Mouse (Mus musculus) liver (tissue): ENCODE results near the gene Cds2.
"Not testable (repeated sequence)": the region's sequence is repeated elsewhere in the genome, so short reads cannot be mapped to it uniquely, and the experiment has no call there.

Experiments used
- DNase-seq: peaks from one replicate; pipeline ENCODE4 v3.0.0-alpha.2; 2020; ENCODE audit warnings: mixed read lengths

Cds2 gene

DNA sequence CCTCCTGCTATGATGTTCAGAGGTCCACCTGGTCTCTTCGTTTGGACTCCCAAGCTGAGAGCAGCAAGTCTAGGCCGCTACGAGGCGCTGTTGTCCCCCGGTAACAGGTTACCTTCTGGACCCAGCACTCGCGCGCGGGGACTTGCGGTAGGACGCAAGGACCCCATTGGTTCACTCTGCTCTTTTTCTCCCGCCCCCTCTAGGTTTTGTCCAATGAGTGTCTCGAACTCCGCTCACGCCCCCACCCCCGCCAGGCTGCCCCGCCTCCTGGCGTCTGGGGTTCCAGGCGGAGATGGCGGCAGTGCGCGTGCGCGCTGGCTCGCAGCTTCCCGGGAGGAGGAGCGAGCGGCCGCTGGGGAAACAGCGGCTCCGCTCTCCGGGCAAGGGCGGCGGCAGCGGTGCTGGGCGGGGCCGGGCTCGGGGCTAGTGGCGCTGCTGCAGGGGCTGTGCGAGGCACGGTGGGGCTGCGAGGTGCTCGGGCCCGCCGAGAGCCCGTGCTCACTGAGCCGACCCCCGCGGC is at the start of gene Cds2:
Gene Cds2, plus strand, starts transcription at position 270 of the 520 bp plus-strand sequence.
- peak; percentile 100 for DNase-seq

DNA sequence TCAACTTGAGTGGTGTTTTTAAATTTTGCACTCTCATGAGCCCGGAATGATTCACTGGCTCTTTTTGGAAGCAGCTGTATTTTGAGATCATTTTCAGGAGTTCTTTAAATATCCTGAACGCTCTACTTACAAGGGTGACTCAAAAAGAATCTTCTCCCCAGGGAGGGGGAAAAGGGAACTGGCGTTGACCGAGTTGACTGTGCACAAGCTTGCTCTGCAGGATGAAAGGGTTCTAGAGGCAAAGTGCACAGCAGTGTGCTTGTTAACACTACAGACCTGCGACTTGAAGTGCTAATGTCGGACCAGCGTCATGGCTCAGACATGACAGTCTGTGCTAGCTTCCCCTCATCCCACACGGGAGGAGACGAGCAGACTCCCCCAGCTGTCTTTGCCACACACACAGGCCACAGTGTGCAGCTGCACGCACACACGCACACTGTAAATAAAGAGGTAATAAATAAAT is 41.3 kb upstream of the Cds2 start:
- DNase-seq, result no peak

DNA sequence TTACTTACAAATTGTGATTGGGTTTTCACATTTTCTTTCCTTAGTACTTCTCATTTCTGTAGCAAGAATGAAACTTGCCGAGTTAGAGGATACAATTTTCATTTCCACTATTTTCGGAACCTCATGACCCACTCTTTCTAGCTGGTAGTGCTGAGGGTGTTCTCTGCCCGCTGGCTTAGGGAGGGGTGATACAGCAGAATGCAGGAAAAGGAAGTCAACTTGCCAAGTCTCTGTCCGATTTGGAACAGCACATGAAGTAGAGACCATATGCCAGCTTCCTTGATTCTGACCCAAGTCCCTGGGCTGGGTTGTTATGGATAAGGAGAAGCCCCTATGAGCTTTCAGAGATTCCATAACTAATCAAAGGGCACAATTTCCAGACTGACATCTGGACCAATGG is 38.6 kb upstream of the Cds2 start:
- no peak for DNase-seq

DNA sequence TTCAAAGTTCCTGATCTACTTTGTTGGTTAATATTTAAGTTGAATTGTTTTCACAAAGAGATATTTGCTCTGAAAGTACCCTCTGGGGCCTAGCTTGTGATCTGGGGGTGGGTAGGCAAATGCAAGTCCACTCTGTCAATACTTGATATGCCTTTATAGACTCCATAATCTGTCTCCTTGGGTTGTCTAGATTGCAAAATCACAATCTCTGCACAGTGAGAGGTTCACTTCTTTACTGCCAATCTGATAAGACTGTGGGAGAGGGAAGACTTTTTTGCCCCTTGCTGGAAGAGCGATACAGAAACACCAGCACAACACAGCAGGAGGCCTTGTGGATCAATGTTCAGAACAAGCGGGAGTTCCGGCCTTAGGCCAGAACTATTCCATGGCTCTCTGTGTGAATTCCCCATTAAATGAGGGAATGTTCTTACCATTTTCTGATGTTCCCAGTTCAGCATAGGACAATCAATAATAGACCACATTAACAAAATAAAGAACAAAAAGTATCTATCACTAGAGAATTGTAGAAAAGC is 30.5 kb upstream of the Cds2 start:
- DNase-seq, result no peak

DNA sequence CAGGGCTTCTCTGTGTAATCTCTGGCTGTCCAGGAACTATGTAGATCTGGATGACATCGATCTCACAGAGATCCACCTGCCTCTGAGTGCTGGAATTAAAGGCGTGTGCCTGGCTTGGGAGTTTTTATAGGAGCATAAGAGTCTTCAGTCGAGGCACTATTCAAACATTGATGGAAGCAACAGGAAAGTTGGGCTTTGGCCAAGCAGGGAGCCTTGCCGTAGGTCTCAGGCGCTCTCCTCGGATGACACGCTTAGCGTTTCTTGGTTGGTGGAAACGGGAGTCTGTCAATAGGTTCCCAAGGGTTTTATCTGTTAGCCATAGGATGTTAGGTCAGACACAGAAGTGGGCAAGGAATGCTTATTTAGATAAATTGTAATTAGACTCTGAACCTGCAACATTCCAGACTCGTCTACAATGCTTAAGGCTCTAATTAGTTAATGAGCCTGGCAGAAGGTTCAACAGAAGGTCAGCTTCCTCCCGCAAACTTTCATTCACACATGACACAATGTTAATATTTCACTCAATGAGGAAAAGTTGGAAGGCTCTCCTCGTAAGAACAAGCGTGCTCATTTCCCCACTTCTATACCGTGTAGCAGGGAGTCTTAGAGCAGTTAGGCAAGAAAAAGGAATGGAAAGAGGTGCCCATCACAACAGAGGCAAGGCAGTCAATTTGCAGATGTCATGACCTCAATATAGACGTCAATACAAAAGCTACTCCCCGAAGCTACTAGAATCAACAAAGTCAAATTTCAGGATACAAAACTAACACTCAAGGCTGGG is 28.8 kb upstream of the Cds2 start:
- DNase-seq, result no peak

DNA sequence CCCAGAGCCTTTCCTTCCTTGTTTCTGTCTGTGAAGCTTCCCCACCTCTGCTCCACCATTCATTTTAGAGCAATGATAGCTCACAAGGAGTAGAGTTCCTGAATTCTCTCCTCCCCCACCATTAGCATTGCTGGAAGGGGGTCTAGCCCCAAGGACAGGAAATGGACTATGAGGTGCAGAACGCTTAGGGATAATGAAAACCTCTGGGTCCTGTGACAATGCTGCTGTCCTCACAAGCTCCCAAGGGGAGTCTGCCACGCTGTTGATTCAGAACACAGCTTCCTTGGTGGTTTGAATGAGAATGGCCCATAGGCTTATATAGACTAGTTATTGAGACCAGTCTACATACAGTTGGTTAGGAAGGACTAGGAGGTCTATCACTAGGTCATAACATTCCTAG is 27.7 kb upstream of the Cds2 start:
- no peak for DNase-seq

DNA sequence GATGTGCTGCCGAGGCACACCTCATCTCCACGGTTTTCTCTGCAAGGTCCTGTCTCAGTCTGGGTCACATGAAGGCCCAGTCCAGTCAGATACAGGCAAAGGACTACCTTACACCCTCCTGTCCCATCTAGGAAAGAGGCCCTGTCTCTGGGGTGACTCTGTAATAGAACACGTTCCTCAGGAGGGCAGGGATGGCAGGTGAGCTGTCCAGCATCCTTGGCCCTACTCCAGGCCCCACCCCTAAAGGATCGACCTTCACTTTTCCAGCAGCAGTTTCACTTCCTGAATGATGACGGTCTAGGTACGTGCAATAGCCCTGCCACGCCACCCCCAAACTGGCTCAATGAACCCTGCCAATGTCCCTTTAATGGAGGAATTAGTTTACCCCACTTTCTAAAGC is 27.0 kb upstream of the Cds2 start:
- DNase-seq, result no peak

DNA sequence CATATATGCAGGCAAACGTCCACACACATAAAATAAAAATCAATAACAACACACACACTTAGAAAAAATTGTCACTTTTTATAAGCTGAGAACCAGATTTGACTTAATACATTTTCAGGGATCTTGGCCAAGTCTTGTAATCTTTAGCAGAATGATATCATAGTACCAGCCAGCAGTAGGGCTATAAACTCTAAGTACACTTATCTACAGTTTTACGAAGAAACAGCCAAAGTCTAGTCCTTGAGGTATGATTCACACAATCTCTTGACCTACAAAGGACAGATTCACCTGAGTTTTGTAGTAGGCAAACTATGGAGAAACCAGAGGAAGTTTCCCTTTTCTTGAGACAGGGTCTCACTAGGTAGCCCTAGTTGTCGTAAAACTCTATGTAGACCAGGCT is 23.5 kb upstream of the Cds2 start:
- not testable (repeated sequence) for DNase-seq

DNA sequence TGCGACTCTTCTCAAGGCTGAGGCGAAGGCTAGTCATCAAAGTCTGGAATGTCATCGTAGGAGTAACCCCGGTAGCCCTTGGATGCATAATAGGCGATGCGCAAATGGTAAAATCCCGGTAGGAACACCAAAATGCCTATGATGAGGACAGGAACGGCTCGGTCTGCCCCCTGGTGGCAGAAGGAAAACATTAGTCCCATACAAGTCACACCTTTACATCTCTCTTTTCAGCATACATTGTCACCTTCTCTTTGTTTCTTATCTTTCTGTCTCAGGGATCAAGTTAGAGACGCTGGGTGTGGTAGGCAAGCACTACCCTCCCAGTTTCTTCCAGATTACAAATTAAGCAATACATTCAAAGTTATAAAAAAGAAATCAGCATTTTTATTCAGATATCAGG is 22.5 kb upstream of the Cds2 start:
- DNase-seq, result peak; percentile 63

DNA sequence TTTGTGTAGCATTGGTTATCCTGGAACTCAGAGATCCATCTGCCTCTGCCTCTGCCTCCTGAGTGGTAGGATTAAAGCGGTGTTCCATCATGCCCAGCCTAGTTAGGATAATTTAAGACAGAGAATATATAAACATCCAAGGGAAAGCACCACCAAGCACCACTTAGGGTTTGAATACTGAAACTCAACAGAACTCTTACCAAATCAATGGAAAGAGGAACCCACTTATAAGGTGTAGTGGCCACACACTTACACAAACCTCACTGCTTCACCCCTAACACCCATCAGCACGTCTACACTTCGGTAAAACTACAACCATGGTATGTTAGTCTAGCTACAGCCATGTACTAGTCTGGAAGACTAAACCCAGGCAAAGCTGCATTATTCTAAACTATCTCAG is 19.6 kb upstream of the Cds2 start:
- no peak for DNase-seq

DNA sequence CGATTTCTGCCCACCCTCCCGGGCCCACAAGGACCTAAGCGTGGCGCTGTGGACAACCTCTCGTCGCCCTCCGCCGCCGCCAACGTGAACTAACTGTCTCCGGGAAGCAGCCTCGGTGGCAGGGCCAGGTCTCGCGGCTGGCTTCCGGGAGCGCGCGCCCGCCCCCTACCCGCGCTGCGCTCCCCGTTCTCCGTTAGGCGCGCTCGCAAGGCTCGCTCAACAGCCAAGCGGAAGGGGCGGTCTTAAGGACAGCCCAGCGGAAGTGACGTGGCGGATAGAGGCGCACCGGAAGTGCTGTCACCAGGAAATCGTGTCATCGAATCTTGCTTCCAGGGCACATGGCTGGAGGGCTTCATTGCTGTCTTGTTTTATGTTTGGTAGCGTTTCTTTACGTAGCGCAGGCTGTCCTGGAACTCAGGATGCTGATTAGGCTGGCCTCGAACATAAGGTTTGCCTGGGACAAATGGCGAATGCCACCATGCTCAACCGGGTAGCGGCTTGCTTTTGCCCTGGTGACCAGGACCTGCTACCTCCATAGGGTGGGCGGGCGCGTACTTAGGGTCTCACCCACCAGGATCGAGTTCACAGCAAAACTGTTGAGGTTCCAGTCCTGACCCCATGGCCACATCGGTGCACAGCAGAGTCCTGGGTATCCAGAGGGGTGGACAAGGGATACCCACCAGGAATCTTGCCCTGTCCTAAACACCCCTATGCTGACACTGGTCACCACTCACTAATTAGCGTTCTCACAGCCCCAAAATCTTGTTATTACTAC is 15.2 kb upstream of the Cds2 start, which contains the start of gene Tmem230:
Gene Tmem230, minus strand, starts transcription at position 269 of the 775 bp plus-strand sequence.
- peak; percentile 92 for DNase-seq

DNA sequence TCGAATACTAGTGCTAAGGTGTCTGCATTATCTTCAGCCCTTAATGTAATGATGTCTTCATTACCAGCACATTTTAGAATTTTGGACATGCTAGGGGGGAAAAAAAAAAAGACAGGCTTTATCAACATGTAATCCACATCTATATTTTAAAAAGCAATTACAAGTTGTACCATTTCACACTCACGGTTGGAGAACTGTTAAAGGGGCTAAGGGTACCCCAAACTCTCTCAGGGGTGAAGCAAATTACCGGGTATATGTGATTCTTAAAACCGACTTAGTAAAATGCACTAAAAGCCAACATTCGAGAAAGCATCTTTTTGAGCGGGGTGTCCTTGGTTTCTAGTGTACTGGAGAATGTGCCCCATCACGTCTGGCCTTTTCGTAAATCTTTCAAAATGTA is 11.0 kb upstream of the Cds2 start:
- no peak for DNase-seq

DNA sequence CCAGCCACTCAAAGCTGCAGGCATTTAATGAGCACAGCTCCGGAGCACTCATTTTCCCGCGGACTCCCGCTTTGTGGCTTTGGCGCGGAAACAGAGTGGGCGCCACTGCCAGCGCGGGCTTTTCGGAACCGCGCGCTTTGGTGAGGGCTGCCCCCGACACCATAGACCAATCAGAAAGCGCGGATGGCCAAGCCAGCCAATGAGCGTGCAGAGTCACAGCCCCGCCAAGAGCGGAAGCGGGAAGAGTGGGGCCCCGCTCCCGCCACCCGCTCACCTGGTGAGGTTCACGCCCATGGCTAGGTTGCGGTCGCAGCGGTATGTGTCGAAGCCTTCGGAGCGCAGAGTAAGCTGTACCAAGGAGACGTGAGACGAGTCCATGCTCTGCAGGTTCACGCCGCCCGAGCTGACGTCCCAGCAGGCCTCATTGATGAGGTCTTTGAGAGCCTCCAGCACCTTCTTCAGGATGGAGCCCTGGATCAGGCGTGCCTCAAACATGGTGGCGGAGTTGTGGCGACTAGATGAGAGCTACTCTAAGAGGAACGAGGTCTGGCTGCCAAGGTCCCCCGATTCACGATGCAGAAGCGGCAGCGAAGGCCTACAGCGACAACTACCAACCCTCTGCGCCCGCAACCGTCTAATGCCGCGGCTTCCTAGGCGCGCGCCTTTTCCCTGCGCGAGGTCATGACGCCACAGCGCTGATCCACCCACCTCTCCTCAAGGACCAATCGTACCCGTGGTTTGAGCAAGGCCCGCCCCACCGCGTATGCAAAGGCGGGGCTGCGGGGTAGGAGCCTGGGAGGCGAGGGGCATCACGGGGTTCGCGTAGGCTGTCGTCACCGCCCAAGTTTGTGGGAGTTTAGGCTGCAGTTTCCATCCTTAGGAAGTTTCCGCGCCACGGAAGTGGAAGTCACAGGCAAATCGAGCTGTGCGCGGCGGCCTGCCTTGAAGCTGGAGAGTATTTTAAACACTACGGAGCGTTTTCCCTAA is 10.1 kb upstream of the Cds2 start, which contains the start of gene Pcna:
Gene Pcna, minus strand, starts transcription at position 773 of the 987 bp plus-strand sequence.
- peak; percentile 98 for DNase-seq

DNA sequence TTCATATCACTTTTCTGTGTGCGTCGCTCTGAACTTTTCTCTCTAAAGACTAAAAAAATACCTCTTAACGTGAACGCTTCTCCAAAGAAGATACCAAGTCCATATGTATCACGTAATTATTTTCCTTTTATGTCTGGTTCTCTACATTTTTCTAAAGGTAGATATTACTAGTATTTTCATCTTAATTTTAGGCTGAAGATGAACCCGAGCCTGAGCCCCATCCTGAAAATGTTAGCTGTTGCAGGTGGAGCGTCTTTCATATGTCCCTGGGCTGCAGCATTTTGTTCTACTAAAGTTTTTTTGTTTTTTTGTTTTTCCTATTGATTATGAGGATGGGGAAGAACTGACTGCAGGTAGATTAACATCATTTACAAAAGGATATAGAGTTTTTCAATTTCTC is 9.3 kb upstream of the Cds2 start:
- no peak for DNase-seq

DNA sequence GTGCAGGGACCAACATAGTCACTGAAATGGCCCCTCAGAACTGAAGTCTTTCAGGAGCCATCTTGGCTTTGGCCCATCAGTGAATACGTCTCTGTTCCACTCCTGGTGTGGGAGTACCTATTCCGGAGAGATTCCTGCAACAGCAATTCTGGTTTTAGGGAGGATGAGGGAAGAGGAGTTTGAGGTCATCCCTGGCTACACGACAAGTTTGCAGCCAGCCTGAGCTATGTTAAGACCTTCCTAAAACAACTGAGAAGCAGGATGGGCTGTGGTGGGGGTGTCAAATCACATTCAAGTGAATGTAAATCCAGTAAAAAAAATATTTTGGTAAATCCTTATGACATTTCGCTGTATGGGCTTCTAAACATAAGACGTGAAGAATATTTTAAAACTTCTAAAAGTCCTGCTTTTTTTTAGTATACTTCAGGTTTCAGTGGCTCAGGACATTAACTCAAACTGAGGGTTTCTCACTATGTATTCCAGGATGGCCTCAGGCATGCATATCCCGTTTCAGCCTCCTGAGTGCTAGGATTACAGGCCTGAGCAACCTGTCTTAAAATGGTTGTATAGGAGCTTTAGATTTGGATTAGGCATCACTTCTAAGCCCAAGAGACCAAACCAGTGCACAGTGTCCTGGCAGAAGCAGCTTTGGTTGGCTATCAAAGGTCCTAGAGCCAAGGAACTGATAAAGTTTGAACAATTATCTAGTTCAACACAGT is 5.4 kb upstream of the Cds2 start:
- no peak for DNase-seq

DNA sequence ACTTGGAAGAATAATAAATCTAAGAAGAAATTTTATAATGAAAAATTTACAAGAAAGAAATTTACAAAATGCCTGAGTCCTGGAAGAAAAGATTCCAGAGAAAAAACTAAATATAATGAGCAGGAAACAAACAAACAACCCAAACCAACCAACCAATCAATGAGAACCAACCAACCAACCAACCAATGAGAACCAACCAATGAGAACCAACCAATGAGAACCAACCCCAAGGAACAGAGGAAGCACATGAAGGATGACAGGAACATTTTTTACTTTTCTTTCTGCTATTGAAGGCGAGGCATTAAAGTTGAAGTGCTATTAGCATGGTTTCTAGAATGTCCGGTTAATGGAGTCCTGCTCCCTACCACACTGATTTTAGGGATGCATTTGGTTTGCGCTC is 2.3 kb upstream of the Cds2 start:
- DNase-seq, result no peak

DNA sequence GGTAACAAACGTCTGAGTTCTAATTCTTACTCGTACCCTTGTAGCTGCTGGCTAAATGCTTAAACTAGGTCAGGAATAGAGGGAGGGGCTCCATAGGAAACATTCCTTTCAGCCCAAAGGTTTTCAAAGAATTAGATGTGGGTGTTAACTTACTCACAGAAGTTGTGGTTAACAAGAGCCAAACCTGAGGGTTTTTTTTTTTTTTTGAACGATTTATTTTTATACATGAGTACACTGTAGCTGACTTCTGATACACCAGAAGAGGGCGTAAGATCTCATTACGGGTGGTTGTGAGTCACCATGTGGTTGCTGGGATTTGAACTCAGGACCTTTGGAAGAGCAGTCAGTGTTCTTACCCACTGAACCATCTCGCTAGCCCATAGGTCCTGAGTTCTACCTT is 773 bp upstream of the Cds2 start:
- DNase-seq, result no peak

DNA sequence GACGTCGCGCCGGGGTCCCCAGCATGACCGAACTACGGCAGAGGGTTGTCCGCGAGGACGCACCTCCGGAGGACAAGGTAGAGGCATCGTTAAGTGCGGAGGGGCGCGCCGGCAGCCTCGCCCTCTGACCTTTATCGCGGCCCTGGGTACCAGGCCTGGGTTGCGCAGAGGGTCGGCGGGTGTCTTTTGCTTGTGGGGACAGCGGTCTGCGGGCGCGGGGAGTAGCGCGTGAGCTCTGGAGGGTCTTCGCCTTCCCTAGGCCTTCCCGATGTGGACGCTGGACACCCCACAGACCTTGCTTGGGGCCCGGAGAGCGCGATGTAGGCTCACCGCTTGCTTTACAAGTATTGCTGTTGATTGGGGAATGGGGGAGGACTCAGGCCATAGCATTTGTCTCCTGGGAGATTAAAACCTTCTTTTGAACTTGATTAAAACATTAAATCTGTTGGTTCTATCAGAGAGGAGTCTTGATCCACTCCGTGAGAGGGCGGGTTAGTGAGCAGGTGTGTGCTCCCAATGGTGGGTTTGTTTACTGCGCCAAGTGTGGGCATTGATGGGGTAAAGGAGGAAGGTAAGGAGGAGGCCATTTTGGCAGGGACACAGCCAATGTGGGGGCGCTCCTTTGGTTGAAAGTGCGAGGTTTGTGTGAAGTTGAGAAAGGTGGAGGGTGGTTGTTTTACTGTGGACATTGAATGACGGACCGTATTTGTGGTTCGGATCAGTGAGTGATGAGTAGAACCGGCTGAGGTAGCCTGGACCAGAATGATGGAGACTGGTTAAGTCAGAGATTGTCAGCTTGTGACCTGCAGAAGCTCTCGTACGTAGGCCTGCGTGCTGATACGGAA is 695 bp downstream of the Cds2 start:
- DNase-seq, result peak; percentile 25

DNA sequence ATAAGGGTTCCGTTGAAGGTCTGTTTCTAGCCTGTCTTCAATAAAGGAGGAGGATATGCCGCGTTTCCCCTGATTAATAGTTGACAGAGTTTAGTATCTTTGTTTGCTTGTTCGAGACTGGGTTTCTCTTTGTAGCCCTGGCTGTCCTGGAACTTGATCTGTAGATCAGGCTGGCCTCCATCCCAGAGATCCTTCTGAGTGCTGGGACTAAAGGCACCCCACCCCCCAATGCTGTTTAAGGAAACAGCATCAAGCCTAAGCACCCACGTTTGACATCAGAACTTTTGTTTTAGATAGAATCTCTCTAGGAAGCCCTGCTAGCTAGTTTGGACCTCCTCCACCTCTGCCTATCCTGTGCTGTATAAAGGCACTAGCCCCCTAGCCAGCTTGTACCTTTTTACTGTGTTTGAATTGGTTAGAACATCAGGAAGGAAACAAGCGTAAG is 1.3 kb downstream of the Cds2 start:
- no peak for DNase-seq

DNA sequence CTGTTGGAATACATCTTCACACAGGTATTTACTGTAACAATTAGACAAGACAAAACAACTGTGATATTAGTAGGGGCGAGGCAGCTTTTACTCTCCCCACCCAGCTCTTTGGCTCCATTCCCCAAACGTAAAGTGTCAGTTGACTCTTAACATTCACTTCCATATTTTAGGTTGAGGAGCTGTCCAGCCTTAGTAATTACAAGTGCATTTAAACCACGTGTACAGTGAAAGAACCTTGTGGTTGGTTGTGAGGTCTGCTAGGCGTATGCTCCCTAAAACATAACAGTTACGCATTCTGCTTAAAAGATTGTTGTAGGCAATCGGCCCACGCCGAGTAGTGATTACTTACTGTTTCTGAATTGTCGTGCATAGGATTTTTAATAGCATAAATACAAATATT is 2.2 kb downstream of the Cds2 start:
- DNase-seq, result no peak

DNA sequence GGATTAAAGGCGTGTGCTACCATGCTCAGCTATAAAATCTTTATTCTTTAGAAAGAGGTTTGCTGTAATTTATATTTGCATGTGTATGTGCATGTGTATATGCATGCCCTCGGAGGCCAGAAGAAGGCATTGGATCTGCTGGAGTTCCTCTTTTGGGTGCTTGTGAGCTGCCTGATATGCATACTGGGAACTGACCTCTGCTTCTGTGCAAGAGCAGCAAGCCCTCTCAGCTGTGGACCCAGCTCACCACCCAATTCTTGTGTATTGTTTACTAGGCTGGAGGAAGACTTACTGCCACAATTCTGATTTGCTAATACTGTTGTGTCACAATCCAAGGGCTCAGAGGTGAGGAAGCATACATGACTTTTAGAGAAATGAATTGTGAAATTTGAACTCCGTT is 3.1 kb downstream of the Cds2 start:
- peak; percentile 11 for DNase-seq
